Mouse (Mus musculus): ENCODE results near the gene Mfn2. TPM values are rescaled to one million over a fixed set of nuclear protein-coding genes. Genes with fewer than 3 reads are reported as not detected.

The Mfn2 gene
- 100 to 1,000 TPM; 198 to 204 TPM for total RNA-seq (2021)
- long read RNA-seq, experiment 1, full-length matches to known transcripts, result 166 of 261 reads
- long read RNA-seq, experiment 1, partial matches to known transcripts, result 54 of 261 reads
- long read RNA-seq, experiment 1, other reads (novel, unspliced or antisense), result 41 of 261 reads
- long read RNA-seq, experiment 2, full-length matches to known transcripts, result 80 of 144 reads
- long read RNA-seq, experiment 2, partial matches to known transcripts, result 43 of 144 reads
- long read RNA-seq, experiment 2, other reads (novel, unspliced or antisense), result 21 of 144 reads

DNA sequence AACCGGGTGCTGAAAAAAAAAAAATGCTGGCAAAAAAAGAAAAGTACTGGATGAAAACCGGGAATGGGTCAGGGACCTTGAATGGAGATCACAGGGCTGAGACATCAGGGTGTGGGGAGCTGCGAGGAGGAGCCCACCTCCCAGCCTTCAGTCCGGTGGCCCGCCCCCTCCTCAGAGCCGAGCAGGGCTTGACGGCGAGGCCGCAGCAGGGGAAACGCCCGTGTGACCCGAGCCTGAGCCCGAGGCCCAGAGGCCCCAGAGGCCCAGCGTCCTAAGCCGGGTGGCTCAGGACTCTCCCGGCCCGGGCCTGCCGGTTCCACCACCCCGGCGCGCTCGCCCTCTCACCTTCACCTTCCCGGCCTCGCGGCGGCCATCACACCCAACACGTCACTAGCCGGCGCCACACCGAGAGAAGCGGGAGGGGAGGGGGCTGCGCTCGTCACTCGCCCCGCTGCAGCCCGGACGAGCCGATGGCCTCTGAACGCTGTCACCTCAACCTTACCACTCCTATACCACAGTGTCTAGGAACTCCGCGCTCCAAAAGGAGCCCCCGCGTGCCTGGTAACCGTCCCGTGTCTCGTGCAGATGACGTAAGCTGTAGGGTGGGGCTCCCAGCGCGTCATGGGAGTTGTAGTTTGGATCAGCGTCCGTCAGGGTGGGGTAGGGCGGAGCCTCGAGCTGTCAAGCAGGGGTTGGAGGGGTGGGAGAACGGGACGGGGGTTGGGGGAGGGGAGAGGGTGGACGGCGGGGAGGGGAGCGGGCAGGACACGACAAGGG lies at the start of gene Mfn2:
TSS of gene Mfn2 (minus strand) at position 392 of the 777 bp plus-strand sequence.
- DNase-seq (ENCODE audit: low spot score in 2 of 2), result peak; percentile 85 to 89

DNA sequence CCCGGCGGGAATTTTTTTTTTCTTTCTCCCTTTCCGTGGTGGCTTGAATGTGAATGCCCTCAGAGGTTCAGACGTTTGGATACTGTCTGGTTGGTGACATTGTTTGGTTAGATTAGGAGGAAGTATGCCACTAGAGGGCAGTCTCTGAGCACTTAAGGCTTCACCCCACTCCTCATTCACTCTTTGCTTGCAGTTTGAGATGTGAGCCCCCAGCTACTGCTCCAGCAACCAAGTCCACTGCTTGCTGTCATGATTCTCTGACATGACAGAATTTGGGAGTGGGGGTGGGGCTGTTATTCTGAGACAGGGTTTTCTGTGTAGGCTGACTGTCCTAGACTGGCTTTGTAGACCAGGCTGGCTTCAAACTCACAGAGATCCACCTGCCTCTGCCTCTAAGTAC lies 49.1 kb upstream of the Mfn2 start:
- peak; percentile 32 to 33 for DNase-seq (ENCODE audit: low spot score in 2 of 2)

DNA sequence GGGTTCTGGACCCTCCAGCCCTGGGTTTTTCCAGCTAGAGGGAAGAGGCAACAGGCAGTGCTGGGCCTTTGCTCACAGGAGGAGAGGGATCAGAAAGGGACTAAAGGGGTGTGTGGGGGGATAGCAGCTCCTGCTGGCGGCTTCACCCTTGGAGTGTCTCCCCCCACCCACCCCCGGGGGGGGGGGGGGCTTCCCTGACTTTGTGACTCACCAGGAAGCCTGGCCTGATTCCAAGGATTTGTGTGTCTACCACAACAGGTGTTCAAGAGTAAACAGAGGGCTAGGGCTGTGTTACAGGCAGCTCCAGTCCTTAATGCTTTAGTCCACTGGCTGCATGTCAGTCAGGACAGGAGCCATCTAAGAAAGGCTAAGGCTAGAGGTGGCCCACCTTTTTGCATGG lies 43.0 kb upstream of the Mfn2 start:
- no peak for DNase-seq (ENCODE audit: low spot score in 2 of 2)

DNA sequence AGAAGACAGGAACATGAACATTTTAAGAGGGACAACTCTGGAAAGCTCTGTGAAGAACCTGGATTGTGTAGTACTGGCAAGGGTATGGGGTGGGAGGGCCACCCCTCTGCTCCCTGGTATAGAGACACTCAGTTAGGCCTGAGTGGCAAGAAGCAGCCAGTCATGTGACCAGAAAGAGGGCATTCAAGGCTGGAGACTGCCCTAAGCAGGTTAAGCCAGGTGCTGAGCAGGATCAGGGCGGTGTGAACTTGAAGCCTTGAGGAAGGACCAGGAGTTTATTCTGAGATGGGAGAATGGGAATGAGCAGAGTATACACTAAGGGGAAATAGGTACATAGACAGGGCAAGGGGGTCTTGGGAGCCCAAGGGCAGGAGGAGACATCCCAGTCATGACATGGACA lies 38.5 kb upstream of the Mfn2 start:
- DNase-seq (ENCODE audit: low spot score in 2 of 2), result no peak

DNA sequence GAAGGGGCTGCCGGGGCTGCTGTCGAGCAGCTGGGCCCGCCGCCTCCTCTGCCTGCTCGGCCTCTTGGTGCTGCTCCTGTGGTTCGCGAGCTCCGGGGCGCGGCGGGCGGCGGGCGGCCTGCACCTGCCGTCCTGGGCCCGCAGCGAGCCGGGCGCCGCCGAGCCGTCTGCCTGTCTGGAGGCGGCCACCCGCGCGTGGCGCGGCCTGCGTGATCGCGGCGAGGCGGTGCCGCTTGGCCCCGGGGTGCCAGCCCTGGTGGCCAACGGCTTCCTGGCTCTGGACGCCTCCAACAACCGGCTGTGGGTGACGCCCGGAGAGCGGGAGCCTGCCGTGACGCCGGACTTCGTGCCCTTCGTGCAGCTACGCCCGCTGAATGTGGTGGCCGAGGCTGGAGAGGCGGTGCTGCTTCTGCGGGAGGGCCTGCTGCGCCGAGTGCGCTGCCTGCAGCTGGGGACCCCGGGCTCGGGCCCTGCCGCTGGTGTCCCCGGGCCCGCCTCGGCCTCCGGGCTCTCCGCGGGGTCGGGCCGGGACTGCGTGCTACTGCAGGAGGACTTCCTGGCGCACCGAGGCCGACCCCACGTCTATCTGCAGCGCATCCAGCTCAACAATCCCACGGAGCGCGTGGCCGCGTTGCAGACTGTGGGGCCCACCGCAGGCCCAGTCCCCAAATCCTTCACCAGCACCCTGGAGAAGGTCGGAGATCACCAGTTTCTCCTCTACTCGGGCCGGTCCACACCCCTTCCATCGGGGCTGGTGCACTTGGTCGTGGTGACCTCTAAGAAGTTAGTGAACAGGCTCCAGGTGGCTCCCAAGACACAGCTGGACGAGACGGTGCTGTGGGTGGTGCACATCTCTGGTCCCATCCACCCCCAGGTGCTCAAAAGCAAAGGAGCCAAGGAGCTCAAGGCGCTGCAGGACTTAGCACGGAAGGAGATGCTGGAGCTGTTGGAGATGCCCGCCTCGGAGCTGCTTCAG lies 36.8 kb upstream of the Mfn2 start:
- DNase-seq (ENCODE audit: low spot score in 2 of 2), result peak; percentile 24 to 36

DNA sequence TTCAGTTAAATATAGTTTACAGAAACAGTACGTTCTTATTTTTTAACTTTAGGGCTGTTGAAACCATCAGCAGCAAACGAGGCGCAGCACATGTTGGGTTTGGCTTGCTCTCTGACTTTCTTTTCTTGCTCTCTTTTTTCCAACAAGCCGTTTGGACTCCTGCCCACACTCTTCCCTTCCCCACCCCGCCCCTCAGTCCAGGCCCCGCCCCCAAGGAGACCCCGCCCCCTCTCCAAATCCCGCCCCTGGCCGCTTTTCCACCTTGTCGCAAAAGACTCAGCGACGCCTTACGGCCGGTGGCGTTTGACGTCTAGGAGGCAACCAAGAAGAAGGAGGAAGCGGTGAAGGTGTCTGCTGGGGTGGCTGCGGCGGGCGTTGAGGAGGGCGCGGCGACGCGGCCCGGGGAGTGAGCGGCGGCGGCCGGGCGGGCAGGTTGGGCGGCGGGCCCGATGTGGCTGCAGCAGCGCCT lies 36.1 kb upstream of the Mfn2 start, which contains the start of gene 2510039O18Rik:
TSS of gene 2510039O18Rik (plus strand) at position 320 of the 469 bp plus-strand sequence.
- peak; percentile 77 to 85 for DNase-seq (ENCODE audit: low spot score in 2 of 2)

DNA sequence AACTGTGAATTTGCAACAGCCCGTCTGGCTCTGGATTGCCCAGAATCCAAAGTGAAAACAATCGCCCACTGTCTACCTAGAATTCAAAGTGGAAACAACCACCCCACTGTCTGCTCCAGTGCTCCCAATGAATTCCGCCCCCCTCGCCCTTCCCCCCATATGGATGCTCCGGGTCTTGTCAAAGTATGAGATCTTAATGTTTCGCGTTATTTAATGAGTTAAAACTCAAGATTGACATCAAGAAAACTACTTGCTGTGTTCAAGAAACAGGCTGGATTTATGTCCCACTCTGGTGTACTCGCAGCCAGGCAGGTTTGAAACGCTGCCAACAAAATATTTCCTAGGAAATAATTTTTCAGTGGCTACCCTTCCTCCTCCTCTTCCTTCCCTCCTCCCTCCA lies 35.6 kb upstream of the Mfn2 start:
- no peak for DNase-seq (ENCODE audit: low spot score in 2 of 2)

DNA sequence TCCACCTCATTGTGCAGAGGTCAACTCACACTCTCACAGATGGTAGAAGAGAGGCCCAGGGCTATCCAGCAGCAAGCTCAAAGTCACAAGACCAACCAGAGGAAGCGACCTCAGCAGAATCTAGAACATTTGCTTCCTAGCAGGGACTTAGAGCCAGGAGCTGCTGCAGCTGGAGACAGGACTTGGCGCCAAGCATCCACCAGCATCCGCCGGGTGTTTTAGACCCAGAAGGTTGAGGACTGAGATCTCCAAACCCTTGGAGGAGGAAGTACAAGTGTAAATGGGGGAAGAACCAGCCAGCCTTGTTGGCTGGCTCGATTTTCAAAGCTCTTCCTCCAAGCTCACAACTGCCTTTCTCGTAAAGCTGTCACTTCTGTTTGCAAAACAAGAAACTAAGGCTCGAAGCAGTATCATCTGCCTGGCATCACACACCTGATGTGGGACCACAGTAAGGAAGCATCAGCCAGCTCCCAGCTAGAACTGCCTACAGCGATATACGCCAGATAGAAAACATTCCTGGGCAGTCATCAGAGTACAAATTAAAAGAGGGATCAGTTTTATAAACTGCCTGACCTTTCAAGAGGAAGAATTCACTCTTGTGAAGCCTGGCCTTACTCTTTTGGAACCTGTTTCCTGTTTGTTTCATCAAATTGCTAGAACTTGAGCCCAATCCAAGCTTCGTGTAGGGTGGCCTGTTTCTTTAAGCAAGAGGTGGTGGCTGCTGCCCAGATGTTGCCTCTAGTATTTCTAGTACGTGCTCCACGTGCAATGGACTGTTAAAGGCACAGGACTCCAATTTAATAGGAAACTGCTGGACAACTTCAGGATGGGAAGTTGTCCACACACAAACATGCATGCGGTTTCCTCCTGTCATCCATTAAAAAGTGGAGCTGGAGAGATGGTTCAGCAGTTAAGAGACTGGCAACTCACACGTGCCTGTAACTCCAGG lies 33.9 kb upstream of the Mfn2 start:
- no peak for DNase-seq (ENCODE audit: low spot score in 2 of 2)

DNA sequence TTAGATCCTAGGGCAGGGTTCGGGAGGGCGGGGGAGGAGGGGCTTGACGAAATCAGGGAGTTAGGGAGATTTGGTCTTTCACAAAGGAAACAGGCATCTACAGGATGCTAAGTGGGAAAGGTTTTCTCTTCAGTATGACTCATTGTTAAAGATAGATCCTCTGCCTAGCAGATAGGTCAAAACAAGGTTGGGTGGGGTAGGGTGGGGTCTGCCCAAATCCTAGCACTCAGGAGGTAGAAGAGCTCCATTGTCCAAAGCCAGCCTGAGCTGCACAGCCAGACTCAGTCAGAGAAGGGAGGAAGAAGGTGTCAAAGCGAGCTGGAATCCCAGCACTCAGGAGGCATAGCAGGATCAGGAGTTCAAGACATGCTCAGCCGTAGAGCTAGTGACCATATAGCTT lies 33.0 kb upstream of the Mfn2 start:
- DNase-seq (ENCODE audit: low spot score in 2 of 2), result no peak

DNA sequence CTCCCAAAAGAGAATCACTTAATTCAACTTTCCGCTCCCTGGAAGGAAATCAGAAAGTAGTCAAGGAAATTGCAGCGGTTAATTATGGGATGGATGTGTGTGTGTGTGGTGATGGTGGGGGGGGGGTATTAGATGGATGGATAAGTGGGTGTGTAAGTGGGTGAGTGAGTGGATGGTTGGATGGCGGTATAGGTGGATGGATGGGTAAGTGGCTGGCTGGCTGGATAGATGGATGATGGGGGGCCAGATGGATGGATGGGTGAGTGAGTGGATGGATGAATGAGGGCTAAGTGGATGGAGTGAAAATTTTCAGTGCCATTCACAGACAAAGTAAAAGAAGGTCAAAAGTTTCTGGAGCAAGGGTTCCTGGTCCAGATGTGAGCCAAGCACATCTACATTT lies 32.5 kb upstream of the Mfn2 start:
- no peak for DNase-seq (ENCODE audit: low spot score in 2 of 2)

DNA sequence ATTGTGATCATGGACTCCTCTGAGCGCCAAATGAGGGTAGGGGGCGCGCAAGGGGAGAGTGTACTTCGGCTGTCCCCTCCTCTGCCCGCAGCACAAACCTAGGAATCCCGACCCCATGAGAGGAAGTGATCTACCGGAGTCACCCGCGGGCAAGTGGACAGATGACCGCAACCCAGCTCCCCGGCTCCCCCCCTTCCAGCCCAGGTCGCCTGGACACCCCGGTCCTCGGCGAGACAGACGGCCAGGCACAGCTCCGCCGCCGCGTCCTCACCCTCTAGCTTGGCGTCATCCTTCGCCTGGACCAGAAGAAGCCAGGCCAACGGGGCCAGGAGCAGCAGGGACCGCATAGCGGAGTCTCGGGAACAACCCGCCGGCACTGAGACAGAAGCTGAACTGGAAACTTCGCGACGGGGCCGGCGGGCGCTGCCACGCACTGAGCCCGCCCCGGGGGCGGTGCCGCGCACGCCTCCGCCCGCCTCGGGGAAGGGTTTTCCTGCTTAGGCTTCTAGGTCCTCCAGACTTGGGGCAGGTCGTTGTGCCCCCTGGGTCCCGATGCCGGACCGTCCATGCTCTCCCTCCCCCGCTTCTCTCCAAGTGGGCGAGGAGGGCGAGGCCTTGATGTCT lies 31.9 kb upstream of the Mfn2 start, which contains the start of gene Plod1:
TSS of gene Plod1 (minus strand) at position 437 of the 624 bp plus-strand sequence.
- peak; percentile 67 to 70 for DNase-seq (ENCODE audit: low spot score in 2 of 2)

DNA sequence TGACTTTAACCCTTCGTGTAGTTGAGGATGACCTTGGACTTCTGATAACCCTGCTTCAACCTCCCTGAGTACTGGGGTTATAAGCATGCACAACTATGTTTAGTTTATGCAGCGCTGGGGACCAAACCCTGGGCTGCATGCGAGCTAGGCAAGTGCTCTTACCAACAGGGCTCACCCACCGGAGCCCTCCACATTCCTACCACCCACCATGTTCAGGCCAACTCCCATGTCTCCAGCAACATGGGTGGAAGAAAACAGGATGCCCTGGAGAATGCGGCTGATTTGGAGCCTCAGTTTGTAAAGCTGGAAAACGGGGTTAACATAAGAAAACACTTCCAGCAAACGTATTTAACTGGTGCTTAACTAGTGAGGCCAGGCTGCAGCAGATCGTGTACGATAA lies 31.4 kb upstream of the Mfn2 start:
- DNase-seq (ENCODE audit: low spot score in 2 of 2), result no peak

DNA sequence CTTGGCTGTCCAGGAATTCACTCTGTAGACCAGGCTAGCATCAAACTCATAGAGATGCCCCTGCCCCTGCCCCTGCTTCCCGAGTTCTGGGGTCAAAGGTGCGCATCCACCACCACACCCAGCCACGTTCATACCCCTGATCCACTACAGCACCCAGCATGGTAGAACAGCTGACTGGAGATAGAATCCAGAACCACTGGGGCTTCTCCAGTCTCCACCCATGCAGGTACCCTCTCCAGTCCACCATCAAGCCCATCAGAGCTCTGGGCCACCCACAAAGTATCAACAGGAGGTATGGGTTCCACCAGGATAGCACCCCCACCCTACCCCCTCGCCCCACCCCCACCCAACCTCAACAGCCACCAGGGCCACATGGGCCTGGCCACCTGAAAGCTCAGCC lies 30.1 kb upstream of the Mfn2 start:
- DNase-seq (ENCODE audit: low spot score in 2 of 2), result no peak

DNA sequence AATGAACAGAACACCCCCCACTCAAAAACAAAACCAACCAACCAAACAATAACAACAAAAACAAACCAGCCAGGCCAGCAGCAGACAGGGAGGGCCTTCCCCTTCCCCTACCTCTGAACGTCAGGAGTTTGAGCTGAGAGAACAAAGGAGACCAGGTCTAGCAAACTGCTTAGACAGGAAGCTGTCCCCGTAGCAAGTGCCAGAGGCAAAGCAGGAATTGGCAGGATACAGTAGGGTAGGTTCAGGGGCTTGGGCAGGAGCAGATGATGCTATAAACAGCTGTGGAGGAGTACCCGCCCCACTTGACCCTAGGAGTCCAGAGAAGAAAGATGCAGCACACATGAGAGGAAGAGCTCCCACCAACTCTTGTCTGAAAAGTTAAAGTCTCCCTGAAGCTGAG lies 29.6 kb upstream of the Mfn2 start:
- DNase-seq (ENCODE audit: low spot score in 2 of 2), result no peak

DNA sequence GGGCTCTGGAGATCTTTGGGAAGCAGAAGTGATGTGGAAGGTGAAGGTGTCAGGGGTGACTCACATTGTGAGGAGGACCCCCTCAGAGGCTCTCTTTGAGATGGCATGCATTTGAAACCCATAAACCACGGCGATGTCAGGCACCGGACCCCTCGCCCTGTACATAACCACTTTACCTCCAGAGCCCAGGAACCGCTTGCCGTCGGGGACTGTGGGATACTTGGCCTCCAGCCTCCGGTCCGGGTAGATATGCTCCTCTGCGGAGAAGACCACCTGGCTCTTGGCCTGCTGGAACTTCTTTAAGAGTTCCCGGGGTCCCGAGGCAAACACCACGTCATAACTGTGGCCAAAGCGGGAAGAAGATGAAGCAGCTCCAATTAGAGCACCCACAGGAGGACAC lies 26.4 kb upstream of the Mfn2 start:
- DNase-seq (ENCODE audit: low spot score in 2 of 2), result no peak

DNA sequence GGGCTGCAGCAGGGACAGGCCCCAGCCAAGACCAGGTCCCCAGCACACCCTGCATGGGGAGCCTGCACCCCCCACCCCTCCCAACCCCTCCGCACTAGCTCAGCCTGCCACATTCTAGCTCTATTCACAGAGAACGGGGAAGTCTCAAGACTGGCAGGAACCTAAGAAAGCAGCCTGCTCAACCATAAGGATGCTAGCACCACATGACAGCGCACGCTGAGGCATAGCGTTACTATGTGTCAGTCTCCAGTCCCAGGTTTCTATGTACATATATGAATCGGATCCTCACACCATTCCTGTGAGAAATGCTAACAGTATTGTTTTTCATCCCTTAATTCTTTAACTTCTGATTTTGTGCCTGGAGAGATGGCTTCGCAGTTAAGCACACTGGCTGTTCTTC lies 24.0 kb upstream of the Mfn2 start:
- no peak for DNase-seq (ENCODE audit: low spot score in 2 of 2)

DNA sequence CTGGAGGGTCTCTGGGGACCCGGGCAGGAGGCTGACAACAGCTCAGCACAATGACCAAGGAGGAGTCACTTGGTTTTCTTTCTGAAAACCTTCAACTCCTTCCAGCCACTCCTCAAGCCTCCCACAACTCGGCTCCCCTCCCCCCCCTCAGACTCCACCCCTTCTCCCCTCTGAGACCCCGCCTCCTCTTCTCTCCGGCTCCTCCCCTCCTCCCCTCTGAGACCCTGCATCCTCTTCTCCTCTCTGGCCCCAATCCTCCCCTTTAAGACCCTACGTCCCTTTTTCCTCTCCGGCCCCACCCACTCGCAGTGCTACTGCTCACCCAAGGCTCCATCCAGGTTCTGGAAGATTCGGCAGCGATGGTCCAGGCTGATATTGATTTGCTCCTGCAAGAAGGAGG lies 23.6 kb upstream of the Mfn2 start:
- no peak for DNase-seq (ENCODE audit: low spot score in 2 of 2)

DNA sequence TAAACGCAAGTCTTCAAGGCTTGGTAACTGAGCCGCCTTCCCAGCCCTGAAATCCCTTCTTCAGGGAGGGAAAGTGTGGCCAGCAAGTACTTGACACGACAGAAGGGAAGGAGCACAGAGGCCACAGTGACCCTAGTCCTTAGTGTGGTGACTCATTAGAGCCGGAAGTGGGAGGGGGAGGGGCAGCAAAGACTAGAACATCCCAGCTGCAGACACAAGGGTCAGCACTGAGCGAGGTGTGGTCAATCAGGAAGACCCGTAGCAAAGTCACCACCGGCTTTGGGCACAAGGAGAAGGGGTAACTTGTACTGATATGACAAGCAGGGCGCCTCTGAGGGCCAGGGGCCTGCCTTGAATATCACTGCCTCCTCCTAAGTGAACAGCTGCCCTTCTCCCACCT lies 23.2 kb upstream of the Mfn2 start:
- no peak for DNase-seq (ENCODE audit: low spot score in 2 of 2)

DNA sequence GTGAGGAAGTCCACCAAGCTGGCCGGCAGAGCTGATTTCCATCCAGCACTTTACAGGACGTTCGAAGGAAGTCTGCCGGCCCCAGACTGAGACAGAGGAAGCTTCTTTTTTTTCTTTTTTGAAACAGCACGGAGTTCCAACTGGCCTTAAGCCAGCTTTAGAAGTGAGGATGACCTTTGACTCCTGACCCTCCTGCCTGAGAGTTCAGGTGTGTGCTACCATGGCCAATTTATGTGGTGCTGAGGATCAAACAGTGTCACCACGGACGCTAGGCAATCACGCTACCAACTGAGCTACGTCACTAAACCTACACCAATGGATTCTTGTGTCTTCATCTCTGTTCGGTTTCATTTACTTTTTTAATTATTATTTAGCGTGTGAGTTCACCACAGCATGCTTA lies 17.8 kb upstream of the Mfn2 start:
- DNase-seq (ENCODE audit: low spot score in 2 of 2), result no peak

DNA sequence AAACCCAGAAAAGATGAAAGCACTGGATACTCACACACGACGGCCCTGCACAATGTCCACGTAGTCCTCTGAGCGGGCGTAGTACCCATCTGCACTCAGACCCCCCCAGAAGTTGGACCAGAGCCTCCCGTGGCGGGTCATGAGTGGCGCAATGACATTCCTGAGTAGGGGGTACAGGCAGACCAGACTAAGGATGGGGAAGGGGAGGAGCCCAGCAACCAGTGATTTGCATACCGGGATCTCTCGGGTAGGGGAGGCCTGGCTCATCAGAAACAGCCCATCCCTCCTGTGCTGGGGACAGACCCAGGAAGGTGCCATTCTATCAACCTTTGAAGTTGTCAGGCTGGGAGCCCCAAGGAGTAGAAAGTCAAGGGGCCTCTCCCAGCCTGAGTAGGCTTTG lies 16.5 kb upstream of the Mfn2 start:
- no peak for DNase-seq (ENCODE audit: low spot score in 2 of 2)

All from left cerebral cortex, adult 18-20 months (tissue).